Mouse (Mus musculus): ENCODE results near the gene Elof1. TPM values are rescaled to one million over a fixed set of nuclear protein-coding genes. Genes with fewer than 3 reads are reported as not detected.

Gene Elof1
- polyA plus RNA-seq, 1 experiment from 2014 or later = 190 TPM

- WGBS = 23% methylated on average over 15 of the region's 15 CpGs
- ATAC-seq = no peak
- peaks cover 6% of the 10 kb centered on the region; the same call in 1 of the 2 replicates for H3K27me3 ChIP-seq
- no peak overlapping the region for H3K27ac ChIP-seq
- no peaks in the 10 kb centered on the region for H3K9me3 ChIP-seq
- H3K36me3 ChIP-seq = peaks cover 29% of the 10 kb centered on the region
- peak overlapping the region; percentile 89 for H3K4me2 ChIP-seq (replicated peaks)
- H3K4me1 ChIP-seq (replicated peaks) = peaks cover 25% of the 10 kb centered on the region
- H3K9ac ChIP-seq (replicated peaks) = peak overlapping the region; percentile 92
- H3K4me3 ChIP-seq (replicated peaks) = peak overlapping the region; percentile 88
These were observed 886 bp downstream of the Elof1 start for GRCm38 (mm10) chr9:22116086-22116485.

DNA sequence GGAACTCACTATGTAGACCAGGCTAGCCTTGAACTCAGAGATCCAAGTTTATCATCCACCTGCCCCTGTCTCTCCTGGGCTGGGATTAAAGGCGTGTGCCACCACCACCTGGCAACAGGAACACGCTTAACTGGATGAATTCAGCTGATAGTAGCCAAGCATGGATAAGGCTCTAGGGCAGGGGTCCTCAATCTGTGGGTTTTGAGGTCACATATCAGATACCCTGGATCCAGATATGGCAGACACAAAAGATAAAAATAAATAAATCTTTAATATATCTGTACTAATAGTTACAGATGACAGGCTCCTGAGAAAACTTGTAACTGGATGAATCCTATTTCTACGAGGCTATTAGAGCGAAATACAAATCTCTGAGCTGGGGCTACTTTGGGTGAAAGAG lies 1.3 kb downstream of the Elof1 start:
- no peak overlapping the region for H3K27ac ChIP-seq
- ATAC-seq = no peak
- peaks cover 33% of the 10 kb centered on the region for H3K36me3 ChIP-seq
- WGBS = 90% methylated on average over 4 of the region's 4 CpGs
- peak overlapping the region; percentile 89 for H3K4me2 ChIP-seq (replicated peaks)
- H3K27me3 ChIP-seq = peaks cover 6% of the 10 kb centered on the region; the same call in 1 of the 2 replicates
- peaks cover 25% of the 10 kb centered on the region for H3K4me1 ChIP-seq (replicated peaks)
- H3K9me3 ChIP-seq = no peaks in the 10 kb centered on the region
- H3K9ac ChIP-seq (replicated peaks) = peak overlapping the region; percentile 92
- peak overlapping the region; percentile 88; the same call in 1 of the 2 replicates for H3K4me3 ChIP-seq (replicated peaks)

DNA sequence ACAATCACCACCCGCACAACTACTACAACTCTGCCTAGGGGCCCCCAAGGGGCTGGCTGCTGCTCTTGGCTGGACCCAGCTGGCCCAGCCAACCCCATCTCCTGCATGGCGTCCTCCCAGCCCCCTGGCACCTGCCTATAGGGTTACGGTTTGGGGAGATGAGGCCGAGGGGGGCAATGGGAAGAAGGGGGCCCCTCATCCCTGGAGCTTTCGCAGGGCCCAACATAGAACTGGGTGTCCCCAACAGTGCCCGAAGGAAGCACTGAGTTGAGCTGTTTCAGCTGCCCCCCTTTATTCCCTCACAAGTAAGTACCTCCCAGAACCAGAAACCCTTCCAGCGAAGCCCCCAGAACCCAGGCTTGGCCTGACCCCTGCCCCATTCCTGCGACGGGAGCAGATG lies 8.8 kb downstream of the Elof1 start:
- Histone ChIP-seq H3K4me1 (replicated peaks) (no peaks in the 10 kb centered on the region), H3K9me3 (no peaks in the 10 kb centered on the region), H3K27ac (no peak overlapping the region), H3K4me3 (replicated peaks) (no peak overlapping the region), H3K36me3 (peaks cover 36% of the 10 kb centered on the region), H3K27me3 (no peaks in the 10 kb centered on the region), H3K9ac (replicated peaks) (no peak overlapping the region), H3K4me2 (replicated peaks) (no peak overlapping the region)
- ATAC-seq = no peak
- 94% methylated on average over 9 of the region's 9 CpGs for WGBS

- H3K9ac ChIP-seq (replicated peaks) = no peak overlapping the region
- peaks cover 9% of the 10 kb centered on the region; the same call in 1 of the 2 replicates for H3K4me1 ChIP-seq (replicated peaks)
- H3K27ac ChIP-seq = no peak overlapping the region
- peaks cover 48% of the 10 kb centered on the region for H3K27me3 ChIP-seq
- no peak overlapping the region for H3K4me3 ChIP-seq (replicated peaks)
- H3K4me2 ChIP-seq (replicated peaks) = no peak overlapping the region
- H3K36me3 ChIP-seq = no peaks in the 10 kb centered on the region
- no peak for ATAC-seq
- 6% methylated on average over 18 of the region's 18 CpGs for WGBS
- H3K9me3 ChIP-seq = no peaks in the 10 kb centered on the region
These were observed 17.1 kb downstream of the Elof1 start for GRCm38 (mm10) chr9:22099922-22100321.

DNA sequence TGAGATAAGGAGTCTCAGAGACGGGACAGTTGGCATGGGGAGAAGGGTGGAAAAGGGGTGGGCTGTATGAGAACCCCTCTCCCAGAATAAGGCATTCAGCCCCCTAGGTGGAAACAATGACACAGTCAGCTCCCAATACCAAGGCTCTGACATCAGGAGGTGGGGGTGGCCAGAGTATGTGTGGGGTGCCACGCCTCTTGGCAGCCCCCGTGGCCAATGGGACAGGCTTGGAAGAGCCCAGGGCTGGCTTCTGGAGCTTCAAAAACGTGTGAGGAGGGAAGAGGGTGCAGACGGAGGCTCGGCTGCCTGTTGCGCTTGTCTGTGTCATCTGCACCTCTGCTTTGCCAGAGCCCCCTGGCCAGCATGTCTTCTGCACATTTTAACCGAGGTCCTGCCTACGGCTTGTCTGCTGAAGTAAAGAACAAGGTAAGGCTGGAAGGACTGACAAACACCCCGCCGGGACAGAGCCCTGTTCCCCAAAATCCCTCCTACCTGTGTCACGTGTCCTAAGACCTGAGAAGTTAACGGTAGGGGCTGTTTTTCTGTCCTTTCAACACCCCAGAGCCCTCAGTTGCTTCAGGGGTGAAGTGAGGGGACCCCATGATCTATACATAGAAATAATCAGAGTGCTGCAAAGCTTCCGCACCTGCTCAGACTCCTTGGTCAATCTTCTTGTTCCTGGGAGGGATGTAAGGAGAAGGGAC lies 17.8 kb downstream of the Elof1 start, which contains the start of gene Cnn1:
Gene Cnn1 (plus strand): TSS at position 224 of the 704 bp plus-strand sequence.
- no peak for ATAC-seq
- Histone ChIP-seq H3K4me2 (replicated peaks) (no peak within 1 kb of the TSS), H3K36me3 (no peaks in the 10 kb centered on the region), H3K9me3 (no peaks in the 10 kb centered on the region), H3K27ac (no peak within 1 kb of the TSS), H3K27me3 (peaks cover 48% of the 10 kb centered on the region), H3K9ac (replicated peaks) (no peak within 1 kb of the TSS), H3K4me3 (replicated peaks) (no peak within 1 kb of the TSS), H3K4me1 (replicated peaks) (peaks cover 9% of the 10 kb centered on the region; the same call in 1 of the 2 replicates)
- WGBS = 10% methylated on average over 14 of the region's 14 CpGs

DNA sequence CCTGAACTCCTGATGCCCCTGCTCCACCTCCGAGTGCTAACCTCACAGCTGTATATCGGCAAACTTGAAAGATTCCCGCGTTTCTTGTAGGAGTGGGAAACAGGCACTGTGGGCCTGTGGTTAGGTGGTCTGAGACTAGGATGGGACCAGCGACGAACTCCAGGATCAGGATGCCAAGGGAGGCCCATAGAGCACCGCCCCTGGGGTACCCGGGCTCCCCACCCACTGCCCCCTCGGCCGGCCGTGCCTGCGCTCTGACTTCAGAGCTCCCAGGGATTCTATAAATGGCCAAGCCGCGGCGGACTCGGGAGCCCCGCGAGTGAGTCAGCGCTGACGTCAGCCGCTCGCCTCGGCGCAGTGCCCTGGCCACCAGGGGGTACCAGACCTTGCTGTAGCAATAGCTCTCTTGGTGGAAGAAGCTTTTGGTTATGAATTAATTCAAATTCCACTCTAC lies 21.1 kb downstream of the Elof1 start:
- H3K4me3 ChIP-seq (replicated peaks) = peak overlapping the region; percentile 40
- H3K27me3 ChIP-seq = peaks cover 36% of the 10 kb centered on the region
- 3% methylated on average over 24 of the region's 24 CpGs for WGBS
- peaks cover 9% of the 10 kb centered on the region; the same call in 1 of the 2 replicates for H3K4me1 ChIP-seq (replicated peaks)
- H3K36me3 ChIP-seq = no peaks in the 10 kb centered on the region
- ATAC-seq = peak; percentile 81
- H3K9me3 ChIP-seq = no peaks in the 10 kb centered on the region
- H3K9ac ChIP-seq (replicated peaks) = peak overlapping the region; percentile 63
- H3K27ac ChIP-seq = no peak overlapping the region
- H3K4me2 ChIP-seq (replicated peaks) = peak overlapping the region; percentile 67

GRCm38 (mm10) chr9:22092746-22093145 lies 24.2 kb downstream of the Elof1 start:
- H3K9me3 ChIP-seq = no peaks in the 10 kb centered on the region
- peaks cover 5% of the 10 kb centered on the region for H3K27me3 ChIP-seq
- H3K4me1 ChIP-seq (replicated peaks) = peaks cover 6% of the 10 kb centered on the region; the same call in 1 of the 2 replicates
- WGBS = 88% methylated on average over 6 of the region's 6 CpGs
- H3K4me2 ChIP-seq (replicated peaks) = no peak overlapping the region
- no peak for ATAC-seq
- no peaks in the 10 kb centered on the region for H3K36me3 ChIP-seq
- no peak overlapping the region for H3K9ac ChIP-seq (replicated peaks)
- no peak overlapping the region for H3K4me3 ChIP-seq (replicated peaks)
- H3K27ac ChIP-seq = no peak overlapping the region

DNA sequence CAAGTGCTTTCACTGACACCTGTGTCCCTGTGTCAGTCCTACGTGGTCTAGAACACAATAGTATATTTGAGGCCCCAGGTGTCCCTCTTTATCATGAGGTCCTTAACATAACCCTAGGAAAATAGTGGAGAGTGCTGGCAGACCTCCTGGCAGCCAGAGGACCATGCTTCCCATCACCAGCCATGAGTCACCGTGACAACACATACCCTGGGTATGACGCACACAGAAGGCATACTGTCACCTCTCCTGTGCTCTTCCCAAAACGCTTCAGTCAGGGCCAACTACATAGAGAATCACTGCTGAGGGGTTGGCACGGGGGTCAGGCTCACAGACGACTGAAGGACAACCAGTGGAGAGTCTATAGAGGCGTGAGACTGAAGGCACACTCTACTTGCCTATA lies 27.0 kb downstream of the Elof1 start:
- H3K4me2 ChIP-seq (replicated peaks) = no peak overlapping the region
- H3K9ac ChIP-seq (replicated peaks) = no peak overlapping the region
- H3K4me3 ChIP-seq (replicated peaks) = no peak overlapping the region
- no peaks in the 10 kb centered on the region for H3K27me3 ChIP-seq
- WGBS = 87% methylated on average over 7 of the region's 7 CpGs
- H3K27ac ChIP-seq = no peak overlapping the region
- H3K4me1 ChIP-seq (replicated peaks) = peaks cover 7% of the 10 kb centered on the region
- H3K36me3 ChIP-seq = no peaks in the 10 kb centered on the region
- ATAC-seq = no peak
- no peaks in the 10 kb centered on the region for H3K9me3 ChIP-seq

DNA sequence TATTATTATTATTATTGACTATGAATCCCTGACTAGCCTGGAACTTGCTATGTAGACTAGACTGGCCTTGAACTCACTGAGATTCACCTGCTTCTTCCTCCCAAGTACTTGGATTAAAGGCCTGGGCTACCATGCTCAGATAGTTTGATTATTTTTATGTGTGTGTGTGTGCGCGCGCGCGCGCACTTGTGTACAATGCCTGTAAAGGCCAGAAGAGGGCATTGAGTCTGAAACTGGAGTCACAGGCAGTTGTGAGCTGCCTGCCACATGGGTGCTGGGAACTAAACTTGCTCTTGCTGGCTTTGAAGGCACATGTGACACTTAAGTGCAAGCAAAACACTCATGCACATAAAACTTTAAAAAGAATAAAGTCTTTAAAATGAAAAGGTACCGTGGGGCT lies 27.7 kb downstream of the Elof1 start:
- no peaks in the 10 kb centered on the region for H3K27me3 ChIP-seq
- no peak overlapping the region for H3K9ac ChIP-seq (replicated peaks)
- WGBS = 98% methylated on average over 7 of the region's 7 CpGs
- H3K4me2 ChIP-seq (replicated peaks) = no peak overlapping the region
- no peak overlapping the region for H3K27ac ChIP-seq
- no peak for ATAC-seq
- peaks cover 14% of the 10 kb centered on the region for H3K4me1 ChIP-seq (replicated peaks)
- H3K36me3 ChIP-seq = no peaks in the 10 kb centered on the region
- no peaks in the 10 kb centered on the region for H3K9me3 ChIP-seq
- no peak overlapping the region for H3K4me3 ChIP-seq (replicated peaks)

GRCm38 (mm10) chr9:22087034-22087618 lies 29.8 kb downstream of the Elof1 start:
- no peak overlapping the region for H3K9ac ChIP-seq (replicated peaks)
- H3K4me3 ChIP-seq (replicated peaks) = no peak overlapping the region
- no peaks in the 10 kb centered on the region for H3K27me3 ChIP-seq
- H3K9me3 ChIP-seq = no peaks in the 10 kb centered on the region
- ATAC-seq = no peak
- no peak overlapping the region for H3K4me2 ChIP-seq (replicated peaks)
- H3K27ac ChIP-seq = no peak overlapping the region
- H3K4me1 ChIP-seq (replicated peaks) = peaks cover 22% of the 10 kb centered on the region
- 88% methylated on average over 2 of the region's 2 CpGs for WGBS
- peaks cover 4% of the 10 kb centered on the region; the same call in 1 of the 2 replicates for H3K36me3 ChIP-seq

DNA sequence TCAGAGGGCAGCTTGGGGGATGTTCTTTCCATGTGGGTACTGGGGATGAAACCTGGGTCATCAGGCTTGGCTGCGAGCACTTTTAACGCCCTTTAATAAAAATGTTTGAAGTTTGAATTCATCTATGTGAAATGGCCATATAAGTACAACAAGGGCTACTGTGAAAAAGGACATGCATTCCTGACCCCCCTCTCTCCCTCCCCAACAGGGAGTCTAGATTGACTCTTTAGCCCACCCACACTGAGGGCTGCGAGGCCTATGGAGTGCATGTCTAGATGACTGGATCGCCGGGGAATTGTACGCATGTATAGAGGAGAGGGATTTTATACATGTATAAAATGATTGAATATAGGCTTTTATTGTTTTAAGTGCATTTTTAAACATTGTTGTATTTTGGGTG lies 31.0 kb downstream of the Elof1 start:
- Histone ChIP-seq H3K9ac (replicated peaks) (peak overlapping the region; percentile 69), H3K4me2 (replicated peaks) (peak overlapping the region; percentile 81), H3K4me1 (replicated peaks) (peaks cover 22% of the 10 kb centered on the region), H3K36me3 (peaks cover 7% of the 10 kb centered on the region; the same call in 1 of the 2 replicates), H3K9me3 (no peaks in the 10 kb centered on the region), H3K27ac (no peak overlapping the region), H3K27me3 (no peaks in the 10 kb centered on the region), H3K4me3 (replicated peaks) (peak overlapping the region; percentile 72)
- WGBS = 87% methylated on average over 6 of the region's 6 CpGs
- ATAC-seq = no peak

GRCm38 (mm10) chr9:22085022-22085834 lies 31.7 kb downstream of the Elof1 start, which contains the start of gene Ecsit:
Ecsit (minus strand) TSS chr9:22085438.
- peak within 1 kb of the TSS; percentile 72 for H3K4me3 ChIP-seq (replicated peaks)
- H3K4me2 ChIP-seq (replicated peaks) = peak within 1 kb of the TSS; percentile 81
- WGBS = under 1% methylated on average over 48 of the region's 48 CpGs

More at GRCm38 (mm10) chr9:22085022-22085834, 31.7 kb downstream of the Elof1 start, which contains the start of gene Ecsit:
- peak; percentile 99 for ATAC-seq
- H3K9ac ChIP-seq (replicated peaks) = peak within 1 kb of the TSS; percentile 69
- peaks cover 22% of the 10 kb centered on the region for H3K4me1 ChIP-seq (replicated peaks)
- H3K9me3 ChIP-seq = no peaks in the 10 kb centered on the region
- H3K27me3 ChIP-seq = no peaks in the 10 kb centered on the region
- H3K36me3 ChIP-seq = peaks cover 8% of the 10 kb centered on the region; the same call in 1 of the 2 replicates
- H3K27ac ChIP-seq = peak within 1 kb of the TSS; percentile 57

All from midbrain, embryonic 13.5 days (tissue).